22 mouse cellular contexts compared by ENCODE assay signal in genomic region chr10:86755816-86756502, GRCm38 (mm10). TPM values are rescaled to one million over a fixed set of nuclear protein-coding genes. Genes with fewer than 3 reads are reported as not detected.
DNase-seq lines count a peak whose midpoint lies in the region; ATAC-seq and TF ChIP-seq lines count a peak whose summit lies in the region.
"Had no signal": no experiment of that assay in that cellular context is flagged by ENCODE, and none has a peak within 500 bp of the region (broad histone marks: within the 10 kb centered on the region; RNA-seq: fewer than 3 reads in every experiment).

No protein-coding gene starts in this region.

- no peak overlapping the region for H3K27ac ChIP-seq in heart, embryonic 12.5 days (ENCODE audit: poor library complexity, severe bottlenecking)
- H3K27ac ChIP-seq in CH12.LX (ENCODE audit: insufficient read depth, low read depth), result no peak overlapping the region
- H3K27ac ChIP-seq: embryonic facial prominence, embryonic 12.5 days; forebrain, embryonic 12.5 days; hindbrain, embryonic 12.5 days; kidney, embryonic 15.5 days had no signal

- no peak overlapping the region for H3K4me2 ChIP-seq in heart, embryonic 12.5 days
- no peak overlapping the region for H3K4me2 ChIP-seq in CH12.LX (ENCODE audit: insufficient read depth, low read depth, poor library complexity, severe bottlenecking)
- H3K4me2 ChIP-seq: embryonic facial prominence, embryonic 12.5 days; forebrain, embryonic 12.5 days; hindbrain, embryonic 12.5 days; kidney, embryonic 15.5 days had no signal

- in situ Hi-C loops in CH12.LX (cut with MboI; ENCODE audit: low pct_ligation_motif_present, low pct_unique_long_range_greater_than_20kb, low sequenced_read_pairs), result no loop called here

- TF ChIP-seq RAD21 in CH12.LX (IDR thresholded peaks at IDR 0.05; ENCODE audit: low read depth, low read length), result no peak

- TF ChIP-seq POLR2A in CH12.LX (IDR thresholded peaks at IDR 0.05; ENCODE audit: low read depth, low read length), result no peak

- H3K36me3 ChIP-seq in heart, embryonic 12.5 days, result no peaks in the 10 kb centered on the region
- H3K36me3 ChIP-seq in CH12.LX (replicated peaks in 1 of 2; ENCODE audit: control insufficient read depth in 1 of 2, insufficient read depth in 1 of 2, low read length in 1 of 2), result peaks cover 2 to 4% of the 10 kb centered on the region in 2 experiments
- H3K36me3 ChIP-seq: embryonic facial prominence, embryonic 12.5 days; forebrain, embryonic 12.5 days; G1E; hindbrain, embryonic 12.5 days; kidney, embryonic 15.5 days had no signal

- no peaks in the 10 kb centered on the region for H3K27me3 ChIP-seq in heart, embryonic 12.5 days (replicated peaks)
- H3K27me3 ChIP-seq in CH12.LX (replicated peaks), result no peaks in the 10 kb centered on the region
- H3K27me3 ChIP-seq: embryonic facial prominence, embryonic 12.5 days; forebrain, embryonic 12.5 days; hindbrain, embryonic 12.5 days; kidney, embryonic 15.5 days had no signal

- dilution Hi-C loops in CH12.LX (cut with MboI; ENCODE audit: extremely low pct_ligation_motif_present, extremely low pct_unique_long_range_greater_than_20kb, low sequenced_read_pairs), result no loop called here

- ATAC-seq in heart, embryonic 12.5 days (ENCODE audit: insufficient number of reproducible peaks, low FRiP score), result no peak
- ATAC-seq: forebrain, postnatal 0 days; hindbrain, embryonic 16.5 days; inflammation-experienced regulatory T-cells, adult 6 months had no signal

- DNase-seq in heart, adult 18-20 months, result peak; percentile 61 to 68
- DNase-seq in CH12.LX (ENCODE audit: extremely low read depth), result no peak
- peak; percentile 46 for DNase-seq in heart, adult 8-10 months (ENCODE audit: low spot score)
- peak; percentile 38 for DNase-seq in heart, postnatal 4 days
- DNase-seq in kidney, adult 18-20 months, result no peak
- DNase-seq in kidney, postnatal 4 days, result no peak
- DNase-seq: adrenal gland, adult 8-10 months; adrenal gland, postnatal 36 days; cerebellum, adult 2 months; cerebellum, postnatal 10 days; forebrain, postnatal 0 days; kidney, adult 2 months had no signal

- H3K79me2 ChIP-seq in CH12.LX (replicated peaks; ENCODE audit: control insufficient read depth, extremely low read depth, insufficient read depth, poor library complexity, severe bottlenecking), result no peaks in the 10 kb centered on the region

- H3K9me3 ChIP-seq in heart, embryonic 12.5 days (replicated peaks), result no peaks in the 10 kb centered on the region
- no peaks in the 10 kb centered on the region for H3K9me3 ChIP-seq in CH12.LX (replicated peaks; ENCODE audit: low read length)
- H3K9me3 ChIP-seq: embryonic facial prominence, embryonic 12.5 days; forebrain, embryonic 12.5 days; G1E; hindbrain, embryonic 12.5 days; kidney, embryonic 15.5 days had no signal

- H3K4me3 ChIP-seq in heart, embryonic 12.5 days, result no peak overlapping the region
- no peak overlapping the region for H3K4me3 ChIP-seq in CH12.LX (replicated peaks in 1 of 3; ENCODE audit: low read depth in 2 of 3, low read length in 2 of 3, poor library complexity in 1 of 3)
- H3K4me3 ChIP-seq: embryonic facial prominence, embryonic 12.5 days; forebrain, embryonic 12.5 days; hindbrain, embryonic 12.5 days; kidney, embryonic 15.5 days had no signal

- no peak for TF ChIP-seq CTCF in CH12.LX (conservative IDR thresholded peaks at IDR 0.05 in 1 of 2, IDR thresholded peaks at IDR 0.05 in 1 of 2; ENCODE audit: low read depth in 2 of 2, low read length in 2 of 2)

- no peak for TF ChIP-seq EP300 in CH12.LX (IDR thresholded peaks at IDR 0.05; ENCODE audit: low read length)

- no peaks in the 10 kb centered on the region for H3K4me1 ChIP-seq in heart, embryonic 12.5 days (replicated peaks)
- H3K4me1 ChIP-seq in CH12.LX (ENCODE audit: control insufficient read depth in 1 of 2, insufficient read depth in 2 of 2), result peaks cover 22 to 48% of the 10 kb centered on the region in 2 experiments
- H3K4me1 ChIP-seq: embryonic facial prominence, embryonic 12.5 days; forebrain, embryonic 12.5 days; hindbrain, embryonic 12.5 days; kidney, embryonic 15.5 days had no signal

- WGBS in heart, embryonic 12.5 days, result 71% methylated on average over 6 of the region's 6 CpGs

- no peak overlapping the region for H3K9ac ChIP-seq in heart, embryonic 12.5 days
- no peak overlapping the region for H3K9ac ChIP-seq in CH12.LX (ENCODE audit: insufficient read depth, low read depth)
- H3K9ac ChIP-seq: embryonic facial prominence, embryonic 12.5 days; forebrain, embryonic 12.5 days; forebrain, postnatal 0 days; hindbrain, embryonic 12.5 days; kidney, embryonic 15.5 days had no signal

TF ChIP-seq in CH12.LX, 34 proteins besides CTCF, POLR2A, EP300 and RAD21:
- TF ChIP-seq MYC (IDR thresholded peaks at IDR 0.05; ENCODE audit: low read depth, low read length) (peak; percentile 58), SMC3 (IDR thresholded peaks at IDR 0.05; ENCODE audit: low read depth, low read length) (no peak), MAX (IDR thresholded peaks at IDR 0.05; ENCODE audit: low read length) (peak; percentile 69)

RNA-seq across cellular contexts. Expression of gene Gm49358, which starts 7.8 kb away (rescaled TPM):
- total RNA-seq in heart, adult 18-20 months (2021), result 10 to 100 TPM; 13.3 to 16.2 TPM
- polyA plus RNA-seq in heart, embryonic 12.5 days (2016; fragmentation: Nextera tagmentation; extraction: Ambion mirVana), result not detected in 2 replicates
- total RNA-seq in CH12.LX (2012; rRNA removed), result 1.2 and 2.0 TPM in 2 replicates
- total RNA-seq in CH12.LX (2014; rRNA removed), result not detected in 2 replicates
- 3.8 TPM in 1 of 2 replicates, not detected in the other for polyA plus RNA-seq in CH12.LX (2012; ENCODE audit: insufficient read length, low read depth)
- total RNA-seq in heart, adult 8-10 months (2022), result 10 to 100 TPM in 3 of 4 experiments, 1 to 10 TPM in 1; 6.3 to 16.6 (median 15.0) TPM
- 10 to 100 TPM; 12.8 to 14.2 TPM for total RNA-seq in heart, postnatal 4 days (2021)
- total RNA-seq: G1E had no signal
- polyA plus RNA-seq: cerebellum, adult 2 months; embryonic facial prominence, embryonic 12.5 days; forebrain, embryonic 12.5 days; forebrain, postnatal 0 days; G1E; gonadal fat pad, adult 2 months; heart, embryonic 14.5 days; hindbrain, embryonic 12.5 days; hindbrain, embryonic 16.5 days; inflammation-experienced regulatory T-cells, adult 6 months; kidney, adult 2 months; kidney, embryonic 15.5 days had no signal

RNA-seq across cellular contexts. Expression of gene Nt5dc3, which starts 22.8 kb away (rescaled TPM):
- 10 to 100 TPM; 33.7 to 35.6 TPM for total RNA-seq in heart, adult 18-20 months (2021)
- 2.0 and 2.7 TPM in 2 replicates for polyA plus RNA-seq in heart, embryonic 12.5 days (2016; fragmentation: Nextera tagmentation; extraction: Ambion mirVana)
- total RNA-seq in CH12.LX (2012; rRNA removed) (4.6 and 7.1 TPM in 2 replicates), CH12.LX (2014; rRNA removed) (6.0 and 6.5 TPM in 2 replicates)
- 15.0 and 15.9 TPM in 2 replicates for polyA plus RNA-seq in CH12.LX (2012; ENCODE audit: insufficient read length, low read depth)
- total RNA-seq in heart, adult 8-10 months (2022), result 10 to 100 TPM; 35.3 to 44.4 (median 39.4) TPM
- total RNA-seq in heart, postnatal 4 days (2021), result 10 to 100 TPM; 35.0 to 35.1 TPM

RNA-seq across cellular contexts. Expression of gene Ttc41, which starts 50.3 kb away (rescaled TPM):
- total RNA-seq in heart, adult 18-20 months (2021), result 1 to 10 TPM; 1.5 to 1.9 TPM
- 1.7 and 2.3 TPM in 2 replicates for polyA plus RNA-seq in heart, embryonic 12.5 days (2016; fragmentation: Nextera tagmentation; extraction: Ambion mirVana)
- total RNA-seq in CH12.LX (2012; rRNA removed) (4.0 and 4.4 TPM in 2 replicates), CH12.LX (2014; rRNA removed) (3.6 and 4.2 TPM in 2 replicates)
- 3.3 and 3.6 TPM in 2 replicates for polyA plus RNA-seq in CH12.LX (2012; ENCODE audit: insufficient read length, low read depth)
- total RNA-seq in heart, adult 8-10 months (2022), result 1 to 10 TPM; 1.6 to 2.7 (median 2.1) TPM
- 1 to 10 TPM; 1.6 to 1.7 TPM for total RNA-seq in heart, postnatal 4 days (2021)

RNA-seq across cellular contexts. Expression of gene Hsp90b1, which starts 50.6 kb away (rescaled TPM):
- 100 to 1,000 TPM; 319 to 364 TPM for total RNA-seq in heart, adult 18-20 months (2021)
- polyA plus RNA-seq in heart, embryonic 12.5 days (2016; fragmentation: Nextera tagmentation; extraction: Ambion mirVana), result 574 and 590 TPM in 2 replicates
- total RNA-seq in CH12.LX (2012; rRNA removed), result 635 and 991 TPM in 2 replicates
- 799 and 863 TPM in 2 replicates for total RNA-seq in CH12.LX (2014; rRNA removed)
- polyA plus RNA-seq in CH12.LX (2012; ENCODE audit: insufficient read length, low read depth), result 1,137 and 1,160 TPM in 2 replicates
- total RNA-seq in heart, adult 8-10 months (2022), result 100 to 1,000 TPM; 347 to 447 (median 351) TPM
- total RNA-seq in heart, postnatal 4 days (2021), result 100 to 1,000 TPM; 307 to 335 TPM

Comparison
In these comparisons a context has a peak if more than half of its experiments do, and no peak if none do; other contexts are left out.
1. DNase-seq: peak in heart, adult 18-20 months (2 of 2), heart, adult 8-10 months (single experiment) and heart, postnatal 4 days (single experiment); none in CH12.LX (single experiment), kidney, adult 18-20 months (single experiment) and kidney, postnatal 4 days (0 of 2).
2. RNA of gene Nt5dc3, which starts 22.8 kb away (total RNA-seq): 35.3 to 44.4 TPM in heart, adult 8-10 months, 33.7 to 35.6 TPM in heart, adult 18-20 months and 35.0 to 35.1 TPM in heart, postnatal 4 days; 4.6 to 7.1 TPM in CH12.LX; every median in the first group is over 4 times any median in the second.